Mouse (Mus musculus) embryonic facial prominence, embryonic 13.5 days (tissue): Measurements from ENCODE around the gene Cux1. TPM values are rescaled to one million over a fixed set of nuclear protein-coding genes. Genes with fewer than 3 reads are reported as not detected.

Experiments used
- ATAC-seq: fragments of 200-750 bp; cut with Nextera tagmentation; 2 replicates; pipeline ENCODE4 v1.8.0; 2017; ENCODE audit warnings: low read depth; ENCODE audit not compliant: insufficient number of reproducible peaks, insufficient read depth, low FRiP score, low TSS enrichment
- H3K27ac ChIP-seq: fragments of 300-500 bp; sonication (generic); 2 replicates; pipeline ENCODE4 v1.5.1; 2015; ENCODE audit warnings: moderate library complexity, mild to moderate bottlenecking, inconsistent platforms
- H3K27me3 ChIP-seq: fragments of 300-500 bp; sonication (generic); 2 replicates; pipeline ENCODE4 v1.6.1; 2015; ENCODE audit warnings: mild to moderate bottlenecking, inconsistent platforms
- H3K36me3 ChIP-seq: fragments of 300-500 bp; sonication (generic); 2 replicates; pipeline ENCODE4 v1.6.1; 2015; ENCODE audit warnings: mild to moderate bottlenecking, inconsistent platforms
- H3K4me1 ChIP-seq: fragments of 300-500 bp; sonication (generic); 2 replicates; pipeline ENCODE4 v1.6.1; 2015; ENCODE audit warnings: inconsistent platforms
- H3K4me2 ChIP-seq: fragments of 300-500 bp; sonication (generic); 2 replicates; pipeline ENCODE4 v1.6.1; 2015; ENCODE audit warnings: moderate library complexity, mild to moderate bottlenecking, inconsistent platforms
- H3K4me3 ChIP-seq: fragments of 300-500 bp; sonication (generic); 2 replicates; pipeline ENCODE4 v1.5.1; 2015; ENCODE audit warnings: mild to moderate bottlenecking, inconsistent platforms
- H3K9ac ChIP-seq: fragments of 300-500 bp; sonication (generic); 2 replicates; pipeline ENCODE4 v1.6.1; 2015; ENCODE audit warnings: mild to moderate bottlenecking, inconsistent platforms
- H3K9me3 ChIP-seq: fragments of 300-500 bp; sonication (generic); 2 replicates; pipeline ENCODE4 v1.6.1; 2016; ENCODE audit warnings: inconsistent platforms
- WGBS: fragments of 180-500 bp; shearing (Covaris S2); methylation state at CpG from one replicate; pipeline ENCODE4 v1.1.7; 2015; ENCODE audit warnings: mixed read lengths; 5-methylcytosine and 5-hydroxymethylcytosine counted together
- polyA plus RNA-seq: library from polyadenylated mRNA; unstranded; fragments of >200 nt; fragmentation: Nextera tagmentation; extraction: Ambion mirVana; gene quantifications from 2 replicates; pipeline ENCODE4 v1.2.1, GENCODE M21; 2015

Gene Cux1
- polyA plus RNA-seq, 1 experiment from 2014 or later = 82.7 TPM

- no peaks in the 10 kb centered on the region for H3K27me3 ChIP-seq
- no peaks in the 10 kb centered on the region for H3K9me3 ChIP-seq
- no peak overlapping the region for H3K4me2 ChIP-seq
- H3K4me3 ChIP-seq = no peak overlapping the region
- no peaks in the 10 kb centered on the region for H3K4me1 ChIP-seq
- no peak overlapping the region for H3K9ac ChIP-seq
- H3K27ac ChIP-seq = no peak overlapping the region
- peaks cover 60% of the 10 kb centered on the region for H3K36me3 ChIP-seq
- 83% methylated on average over 6 of the region's 6 CpGs for WGBS
- no peak for ATAC-seq
Observed at GRCm38 (mm10) chr5:136321378-136321777, 245.9 kb downstream of the Cux1 start.

- no peak for ATAC-seq
- Histone ChIP-seq H3K4me1 (no peaks in the 10 kb centered on the region), H3K27me3 (no peaks in the 10 kb centered on the region), H3K36me3 (peaks cover 90% of the 10 kb centered on the region), H3K27ac (no peak overlapping the region), H3K9ac (no peak overlapping the region), H3K4me3 (no peak overlapping the region), H3K4me2 (no peak overlapping the region), H3K9me3 (no peaks in the 10 kb centered on the region)
- 92% methylated on average over 14 of the region's 14 CpGs for WGBS
Observed at GRCm38 (mm10) chr5:136312566-136312965, 254.7 kb downstream of the Cux1 start.

GRCm38 (mm10) chr5:136312166-136312565 lies 255.1 kb downstream of the Cux1 start:
- Histone ChIP-seq H3K4me1 (no peaks in the 10 kb centered on the region), H3K4me3 (no peak overlapping the region), H3K9ac (no peak overlapping the region), H3K27ac (no peak overlapping the region), H3K36me3 (peaks cover 92% of the 10 kb centered on the region), H3K4me2 (no peak overlapping the region), H3K9me3 (no peaks in the 10 kb centered on the region), H3K27me3 (no peaks in the 10 kb centered on the region)
- no peak for ATAC-seq
- 69% methylated on average over 4 of the region's 4 CpGs for WGBS

GRCm38 (mm10) chr5:136306254-136306653 lies 261.0 kb downstream of the Cux1 start:
- Histone ChIP-seq H3K4me3 (no peak overlapping the region), H3K36me3 (peaks cover 94% of the 10 kb centered on the region)
- WGBS = 80% methylated on average over 5 of the region's 5 CpGs

GRCm38 (mm10) chr5:136303409-136303983 lies 263.8 kb downstream of the Cux1 start:
- Histone ChIP-seq H3K4me1 (no peaks in the 10 kb centered on the region), H3K9me3 (no peaks in the 10 kb centered on the region), H3K36me3 (peaks cover 96% of the 10 kb centered on the region), H3K27ac (no peak overlapping the region), H3K4me3 (no peak overlapping the region), H3K4me2 (no peak overlapping the region), H3K9ac (no peak overlapping the region), H3K27me3 (no peaks in the 10 kb centered on the region)
- ATAC-seq = no peak
- 78% methylated on average over 19 of the region's 19 CpGs for whole genome bisulfite sequencing

More at GRCm38 (mm10) chr5:136306254-136306653, 261.0 kb downstream of the Cux1 start:
- Histone ChIP-seq H3K9ac (no peak overlapping the region), H3K27me3 (no peaks in the 10 kb centered on the region), H3K9me3 (no peaks in the 10 kb centered on the region), H3K4me2 (no peak overlapping the region), H3K27ac (no peak overlapping the region), H3K4me1 (no peaks in the 10 kb centered on the region)
- no peak for ATAC-seq

GRCm38 (mm10) chr5:136300880-136301279 lies 266.4 kb downstream of the Cux1 start:
- Histone ChIP-seq H3K27me3 (no peaks in the 10 kb centered on the region), H3K4me2 (no peak overlapping the region), H3K9me3 (no peaks in the 10 kb centered on the region), H3K27ac (no peak overlapping the region), H3K4me1 (no peaks in the 10 kb centered on the region), H3K4me3 (no peak overlapping the region), H3K9ac (no peak overlapping the region), H3K36me3 (peaks cover 81% of the 10 kb centered on the region)
- WGBS = 89% methylated on average over 6 of the region's 6 CpGs
- ATAC-seq = no peak

- 88% methylated on average over 6 of the region's 6 CpGs for WGBS
- no peak for ATAC-seq
- no peaks in the 10 kb centered on the region for H3K27me3 ChIP-seq
- no peak overlapping the region for H3K27ac ChIP-seq
- no peaks in the 10 kb centered on the region for H3K4me1 ChIP-seq
- H3K9me3 ChIP-seq = no peaks in the 10 kb centered on the region
- no peak overlapping the region for H3K9ac ChIP-seq
- no peak overlapping the region for H3K4me2 ChIP-seq
- peaks cover 63% of the 10 kb centered on the region for H3K36me3 ChIP-seq
- H3K4me3 ChIP-seq = no peak overlapping the region
Observed at GRCm38 (mm10) chr5:136297691-136298090, 269.6 kb downstream of the Cux1 start.

GRCm38 (mm10) chr5:136296911-136297310 lies 270.4 kb downstream of the Cux1 start:
- WGBS = 89% methylated on average over 4 of the region's 4 CpGs
- no peak for ATAC-seq
- peaks cover 56% of the 10 kb centered on the region for H3K36me3 ChIP-seq
- H3K27ac ChIP-seq = no peak overlapping the region
- H3K27me3 ChIP-seq = no peaks in the 10 kb centered on the region
- no peak overlapping the region for H3K9ac ChIP-seq
- H3K4me2 ChIP-seq = no peak overlapping the region
- H3K4me1 ChIP-seq = no peaks in the 10 kb centered on the region
- no peaks in the 10 kb centered on the region for H3K9me3 ChIP-seq
- H3K4me3 ChIP-seq = no peak overlapping the region

GRCm38 (mm10) chr5:136292971-136293418 lies 274.3 kb downstream of the Cux1 start:
- Histone ChIP-seq H3K4me2 (no peak overlapping the region), H3K36me3 (peaks cover 21% of the 10 kb centered on the region), H3K27ac (no peak overlapping the region), H3K4me1 (no peaks in the 10 kb centered on the region), H3K4me3 (no peak overlapping the region), H3K9ac (no peak overlapping the region), H3K27me3 (no peaks in the 10 kb centered on the region), H3K9me3 (no peaks in the 10 kb centered on the region)
- 63% methylated on average over 4 of the region's 4 CpGs for WGBS
- no peak for ATAC-seq

GRCm38 (mm10) chr5:136292361-136292760 lies 274.9 kb downstream of the Cux1 start:
- Histone ChIP-seq H3K9me3 (no peaks in the 10 kb centered on the region), H3K4me1 (no peaks in the 10 kb centered on the region), H3K4me3 (no peak overlapping the region), H3K4me2 (no peak overlapping the region), H3K27ac (no peak overlapping the region), H3K9ac (no peak overlapping the region), H3K36me3 (peaks cover 23% of the 10 kb centered on the region), H3K27me3 (no peaks in the 10 kb centered on the region)
- 82% methylated on average over 2 of the region's 2 CpGs for WGBS
- no peak for ATAC-seq

GRCm38 (mm10) chr5:136291562-136291961 lies 275.7 kb downstream of the Cux1 start:
- peaks cover 22% of the 10 kb centered on the region for H3K36me3 ChIP-seq
- no peak overlapping the region for H3K4me2 ChIP-seq
- no peaks in the 10 kb centered on the region for H3K9me3 ChIP-seq
- ATAC-seq = no peak
- no peaks in the 10 kb centered on the region for H3K27me3 ChIP-seq
- H3K9ac ChIP-seq = no peak overlapping the region
- no peak overlapping the region for H3K4me3 ChIP-seq
- WGBS = 97% methylated on average over 2 of the region's 2 CpGs
- H3K4me1 ChIP-seq = no peaks in the 10 kb centered on the region
- no peak overlapping the region for H3K27ac ChIP-seq

- ATAC-seq = no peak
- Histone ChIP-seq H3K9ac (no peak overlapping the region), H3K4me2 (no peak overlapping the region), H3K27me3 (no peaks in the 10 kb centered on the region), H3K27ac (no peak overlapping the region), H3K36me3 (peaks cover 29% of the 10 kb centered on the region), H3K9me3 (no peaks in the 10 kb centered on the region), H3K4me1 (no peaks in the 10 kb centered on the region), H3K4me3 (no peak overlapping the region)
- WGBS = 96% methylated on average over 3 of the region's 3 CpGs
Observed at GRCm38 (mm10) chr5:136289776-136290175, 277.5 kb downstream of the Cux1 start.
